Comparison of ENCODE assay signal across 9 mouse cellular contexts in genomic region chr7:25780753-25781152, GRCm38 (mm10). TPM values are rescaled to one million over a fixed set of nuclear protein-coding genes. Genes with fewer than 3 reads are reported as not detected.
DNase-seq lines count a peak whose midpoint lies in the region; ATAC-seq and TF ChIP-seq lines count a peak whose summit lies in the region.
"Had no signal": no experiment of that assay in that cellular context is flagged by ENCODE, and none has a peak within 500 bp of the region (broad histone marks: within the 10 kb centered on the region; RNA-seq: fewer than 3 reads in every experiment).

No protein-coding gene starts in this region.

- no peak for TF ChIP-seq CTCF in spleen, adult 2 months (IDR thresholded peaks at IDR 0.05; ENCODE audit: extremely low read depth, insufficient read depth, insufficient read length, insufficient replicate concordance)

- intact Hi-C loops in heart, postnatal 10 days (cut with DNase I), result no loop called here

- ATAC-seq in heart, embryonic 16.5 days (replicated peaks; ENCODE audit: extremely low read depth, insufficient read depth, low FRiP score), result no peak
- ATAC-seq in stomach, embryonic 16.5 days (ENCODE audit: insufficient read depth, low FRiP score), result no peak

- no peaks in the 10 kb centered on the region; the same call in 1 of the 2 replicates for H3K36me3 ChIP-seq in heart, embryonic 16.5 days (ENCODE audit: control insufficient read depth, insufficient read depth)
- H3K36me3 ChIP-seq in spleen, adult 2 months (ENCODE audit: control insufficient read depth, insufficient read depth, low read length), result no peaks in the 10 kb centered on the region
- H3K36me3 ChIP-seq in stomach, embryonic 16.5 days (ENCODE audit: control insufficient read depth, insufficient read depth, low read length), result peaks cover 18% of the 10 kb centered on the region
- H3K36me3 ChIP-seq: midbrain, embryonic 15.5 days had no signal

- no peaks in the 10 kb centered on the region for H3K27me3 ChIP-seq in heart, embryonic 16.5 days (ENCODE audit: control insufficient read depth, insufficient read depth, low read length)
- H3K27me3 ChIP-seq in spleen, adult 2 months (ENCODE audit: control insufficient read depth, insufficient read depth, low read length), result no peaks in the 10 kb centered on the region
- no peaks in the 10 kb centered on the region for H3K27me3 ChIP-seq in stomach, embryonic 16.5 days (ENCODE audit: control insufficient read depth, insufficient read depth, low read length)
- H3K27me3 ChIP-seq: midbrain, embryonic 15.5 days had no signal

- DNase-seq in heart, adult 9 months (ENCODE audit: low spot score in 2 of 2), result no peak
- no peak for DNase-seq in spleen, adult 2 months (ENCODE audit: low read depth in 1 of 2, low spot score in 2 of 2)
- DNase-seq in spleen, postnatal 14 days (ENCODE audit: low spot score in 2 of 2), result no peak
- DNase-seq in heart, postnatal 10 days, result peak; percentile 50 to 57
- no peak for DNase-seq in adrenal gland, adult 8-10 months
- no peak for DNase-seq in layer of hippocampus, adult 11-12 months (ENCODE audit: low spot score)

- H3K4me2 ChIP-seq in heart, embryonic 16.5 days (ENCODE audit: low read depth, low read length), result peak overlapping the region; percentile 82
- no peak overlapping the region for H3K4me2 ChIP-seq in stomach, embryonic 16.5 days (ENCODE audit: low read depth, low read length)

- TF ChIP-seq POLR2A in spleen, adult 2 months (IDR thresholded peaks at IDR 0.05; ENCODE audit: low read depth, low read length), result no peak

- H3K9ac ChIP-seq in heart, embryonic 16.5 days (ENCODE audit: low read length), result no peak overlapping the region
- H3K9ac ChIP-seq in stomach, embryonic 16.5 days (ENCODE audit: low read length), result no peak overlapping the region

- peaks cover 14% of the 10 kb centered on the region for H3K4me1 ChIP-seq in heart, embryonic 16.5 days (ENCODE audit: control insufficient read depth, insufficient read depth, low read length)
- peaks cover 7% of the 10 kb centered on the region for H3K4me1 ChIP-seq in spleen, adult 2 months (ENCODE audit: control insufficient read depth, insufficient read depth, insufficient read length)
- H3K4me1 ChIP-seq in stomach, embryonic 16.5 days (ENCODE audit: control insufficient read depth, insufficient read depth, low read length), result peaks cover 20% of the 10 kb centered on the region

- no peak overlapping the region for H3K4me3 ChIP-seq in heart, embryonic 16.5 days (ENCODE audit: low read length)
- no peak overlapping the region for H3K4me3 ChIP-seq in spleen, adult 2 months (ENCODE audit: extremely low read depth, insufficient read depth, insufficient read length)
- H3K4me3 ChIP-seq in stomach, embryonic 16.5 days (replicated peaks; ENCODE audit: low read length), result no peak overlapping the region

- no peaks in the 10 kb centered on the region for H3K9me3 ChIP-seq in heart, embryonic 16.5 days (replicated peaks; ENCODE audit: control insufficient read depth, low read length)
- H3K9me3 ChIP-seq in stomach, embryonic 16.5 days (replicated peaks; ENCODE audit: control insufficient read depth, low read length), result no peaks in the 10 kb centered on the region
- H3K9me3 ChIP-seq: midbrain, embryonic 15.5 days had no signal

- 57% methylated on average over 4 of the region's 4 CpGs for WGBS in heart, embryonic 16.5 days
- WGBS in spleen, adult 2 months, result 69% methylated on average over 4 of the region's 4 CpGs
- WGBS in stomach, embryonic 16.5 days, result 44% methylated on average over 4 of the region's 4 CpGs

- no peak overlapping the region; the same call in 1 of the 2 replicates for H3K27ac ChIP-seq in heart, embryonic 16.5 days (ENCODE audit: low read length)
- 0 out of 2 replicates have a peak overlapping the region, but pooled peaks have one; percentile 4 for H3K27ac ChIP-seq in spleen, adult 2 months (ENCODE audit: insufficient read depth, low read length)
- peak overlapping the region; percentile 90 for H3K27ac ChIP-seq in stomach, embryonic 16.5 days (ENCODE audit: low read length)
- H3K27ac ChIP-seq: midbrain, embryonic 15.5 days had no signal

RNA-seq across cellular contexts. Expression of gene Axl, which starts 7.8 kb away (rescaled TPM):
- 44.5 and 45.1 TPM in 2 replicates for polyA plus RNA-seq in heart, embryonic 16.5 days (2015; fragmentation: Nextera tagmentation; extraction: Ambion mirVana)
- polyA plus RNA-seq in spleen, adult 2 months (2012; rRNA removed), result 106 and 129 TPM in 2 replicates
- 100 to 1,000 TPM; 113 to 139 TPM for total RNA-seq in heart, postnatal 10 days (2021)
- polyA plus RNA-seq in stomach, embryonic 16.5 days (2015; fragmentation: Nextera tagmentation; extraction: Ambion mirVana), result 80.8 and 85.1 TPM in 2 replicates
- total RNA-seq in adrenal gland, adult 8-10 months (2022), result 10 to 100 TPM; 51.4 to 73.8 (median 64.5) TPM

RNA-seq across cellular contexts. Expression of gene Hnrnpul1, which starts 26.2 kb away (rescaled TPM):
- 32.3 and 34.4 TPM in 2 replicates for polyA plus RNA-seq in heart, embryonic 16.5 days (2015; fragmentation: Nextera tagmentation; extraction: Ambion mirVana)
- 49.6 and 59.2 TPM in 2 replicates for polyA plus RNA-seq in spleen, adult 2 months (2012; rRNA removed)
- 100 to 1,000 TPM; 117 to 119 TPM for total RNA-seq in heart, postnatal 10 days (2021)
- polyA plus RNA-seq in stomach, embryonic 16.5 days (2015; fragmentation: Nextera tagmentation; extraction: Ambion mirVana), result 35.4 and 39.6 TPM in 2 replicates
- 100 to 1,000 TPM in 3 of 4 experiments, 10 to 100 TPM in 1; 97.0 to 132 (median 119) TPM for total RNA-seq in adrenal gland, adult 8-10 months (2022)

RNA-seq across cellular contexts. Expression of gene Cyp2s1, which starts 36.0 kb away (rescaled TPM):
- 5.4 and 5.8 TPM in 2 replicates for polyA plus RNA-seq in heart, embryonic 16.5 days (2015; fragmentation: Nextera tagmentation; extraction: Ambion mirVana)
- polyA plus RNA-seq in spleen, adult 2 months (2012; rRNA removed), result 2.9 and 3.5 TPM in 2 replicates
- 1 to 10 TPM; 6.1 to 7.0 TPM for total RNA-seq in heart, postnatal 10 days (2021)
- 53.1 and 74.9 TPM in 2 replicates for polyA plus RNA-seq in stomach, embryonic 16.5 days (2015; fragmentation: Nextera tagmentation; extraction: Ambion mirVana)
- 1 to 10 TPM; 2.3 to 4.2 (median 3.2) TPM for total RNA-seq in adrenal gland, adult 8-10 months (2022)

Comparison
In these comparisons a context has a peak if more than half of its experiments do, and no peak if none do; other contexts are left out.
1. DNase-seq: peak in heart, postnatal 10 days (2 of 2); none in heart, adult 9 months (0 of 2), spleen, adult 2 months (0 of 2), spleen, postnatal 14 days (0 of 2), adrenal gland, adult 8-10 months (single experiment) and layer of hippocampus, adult 11-12 months (single experiment).